Mouse (Mus musculus) forebrain, embryonic 16.5 days (tissue): Measurements from ENCODE around the gene Defa21. TPM values are rescaled to one million over a fixed set of nuclear protein-coding genes. Genes with fewer than 3 reads are reported as not detected.
"Not testable (repeated sequence)": the region's sequence is repeated elsewhere in the genome, so short reads cannot be mapped to it uniquely, and the experiment has no call there.

Experiments used
- ATAC-seq: fragments of 200-750 bp; cut with Nextera tagmentation; 2 replicates; pipeline ENCODE4 v1.8.0; 2017; ENCODE audit warnings: mild to moderate bottlenecking, moderate library complexity
- H3K27ac ChIP-seq: fragments of 300-500 bp; sonication (generic); 2 replicates; pipeline ENCODE4 v1.5.1; 2014; ENCODE audit warnings: low read length, control low read depth
- H3K27me3 ChIP-seq: fragments of 300-500 bp; sonication (generic); replicated peaks from 2 replicates; pipeline ENCODE4 v1.6.1; 2014; ENCODE audit warnings: low read length; ENCODE audit not compliant: control insufficient read depth, insufficient read depth
- H3K36me3 ChIP-seq: fragments of 300-500 bp; sonication (generic); 2 replicates; pipeline ENCODE4 v1.6.1; 2014; ENCODE audit not compliant: control insufficient read depth, insufficient read depth
- H3K4me1 ChIP-seq: fragments of 300-500 bp; sonication (generic); replicated peaks from 2 replicates; pipeline ENCODE4 v1.6.1; 2014; ENCODE audit warnings: low read length; ENCODE audit not compliant: control insufficient read depth, insufficient read depth
- H3K4me2 ChIP-seq: fragments of 300-500 bp; sonication (generic); 2 replicates; pipeline ENCODE4 v1.6.1; 2014; ENCODE audit warnings: mild to moderate bottlenecking, low read length, control low read depth
- H3K4me3 ChIP-seq: fragments of 300-500 bp; sonication (generic); replicated peaks from 2 replicates; pipeline ENCODE4 v1.5.1; 2014; ENCODE audit warnings: mild to moderate bottlenecking, low read length, control low read depth
- H3K9ac ChIP-seq: fragments of 300-500 bp; sonication (generic); replicated peaks from 2 replicates; pipeline ENCODE4 v1.6.1; 2014; ENCODE audit warnings: low read depth, low read length, control low read depth
- H3K9me3 ChIP-seq: fragments of 300-500 bp; sonication (generic); 2 replicates; pipeline ENCODE4 v1.6.1; 2016; ENCODE audit warnings: low read length; ENCODE audit not compliant: control insufficient read depth
- WGBS: fragments of 180-500 bp; shearing (Covaris S2); extraction: QIAGEN DNeasy Blood & Tissue Kit; methylation state at CpG from one replicate; pipeline ENCODE4 v1.1.7; 2014; 5-methylcytosine and 5-hydroxymethylcytosine counted together
- polyA plus RNA-seq: library from polyadenylated mRNA; unstranded; fragments of >200 nt; fragmentation: Nextera tagmentation; extraction: Ambion mirVana; gene quantifications from 2 replicates; pipeline ENCODE4 v1.2.1, GENCODE M21; 2015

Defa21 gene
- polyA plus RNA-seq, 1 experiment from 2014 or later, result not detected

DNA sequence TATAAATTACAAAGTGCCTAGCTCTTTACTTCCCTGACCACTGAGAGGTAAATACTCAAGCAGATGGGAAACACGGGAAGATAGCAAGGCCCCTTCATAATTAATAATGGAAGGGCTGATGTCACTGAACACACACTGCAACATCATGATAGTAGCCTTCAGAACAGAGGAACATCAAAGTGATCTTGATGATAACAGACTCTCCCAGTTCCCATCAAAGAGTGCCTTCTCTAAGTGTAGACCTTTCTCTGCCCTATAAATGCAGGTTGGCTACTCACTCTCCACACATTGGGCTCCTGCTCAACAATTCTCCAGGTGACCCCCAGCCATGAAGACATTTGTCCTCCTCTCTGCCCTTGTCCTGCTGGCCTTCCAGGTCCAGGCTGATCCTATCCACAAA lies 39.4 kb downstream of the Defa21 start, which contains the start of gene Defa35:
TSS of gene Defa35 (plus strand) at position 301 of the 400 bp plus-strand sequence.
- H3K9me3 ChIP-seq, H3K4me3 ChIP-seq, H3K27me3 ChIP-seq, H3K36me3 ChIP-seq, H3K9ac ChIP-seq, H3K4me2 ChIP-seq, ATAC-seq, H3K4me1 ChIP-seq, H3K27ac ChIP-seq: not testable (repeated sequence)
- 83% methylated on average over 1 of the region's 1 CpGs for WGBS

Other genes with a start within 250 kb of the Defa21 start
- gene Defb33, start 132.9 kb upstream of the Defa21 start, polyA plus RNA-seq, result not detected in 2 replicates
- not detected in 2 replicates for gene Gm15056, start 122.9 kb upstream of the Defa21 start, polyA plus RNA-seq
- not detected in 2 replicates for gene Gm6040, start 103.5 kb upstream of the Defa21 start, polyA plus RNA-seq
- not detected in 2 replicates for gene AY761185, start 80.8 kb upstream of the Defa21 start, polyA plus RNA-seq
- not detected in 2 replicates for gene Defa23, start 29.5 kb downstream of the Defa21 start, polyA plus RNA-seq
- not detected in 2 replicates for gene Defa35, start 39.5 kb downstream of the Defa21 start, polyA plus RNA-seq
- gene Defa25, start 58.9 kb downstream of the Defa21 start, polyA plus RNA-seq, result not detected in 2 replicates
- gene Gm14851, start 70.5 kb downstream of the Defa21 start, polyA plus RNA-seq, result not detected in 2 replicates
- gene Defa30, start 109.1 kb downstream of the Defa21 start, polyA plus RNA-seq, result not detected in 2 replicates
- gene Defa22, start 136.7 kb downstream of the Defa21 start, polyA plus RNA-seq, result not detected in 2 replicates
- gene Defa31, start 166.1 kb downstream of the Defa21 start, polyA plus RNA-seq, result not detected in 2 replicates
- not detected in 2 replicates for gene Gm15293, start 176.0 kb downstream of the Defa21 start, polyA plus RNA-seq
- not detected in 2 replicates for gene Gm15292, start 224.2 kb downstream of the Defa21 start, polyA plus RNA-seq